Mouse (Mus musculus) myocyte (in vitro differentiated cells): Measurements from ENCODE around the gene Xlr5a.
"Not testable (repeated sequence)": the region's sequence is repeated elsewhere in the genome, so short reads cannot be mapped to it uniquely, and the experiment has no call there.

Experiments
- MAX ChIP-seq: IDR thresholded peaks from one replicate; pipeline ENCODE4 v1.6.1; 2011; ENCODE audit warnings: low read depth, mild to moderate bottlenecking, control low read depth
- POLR2A ChIP-seq: IDR thresholded peaks from one replicate; pipeline ENCODE4 v1.6.1; 2011; ENCODE audit warnings: low read depth, mild to moderate bottlenecking, control low read depth, moderate library complexity; ENCODE audit not compliant: insufficient read length

- TF ChIP-seq POLR2A, MAX: not testable (repeated sequence)
Measured at GRCm38 (mm10) chrX:73191934-73192333, 100.8 kb downstream of the Xlr5a start, which contains the start of gene Xlr3b.
